Mouse (Mus musculus) CD4-positive, CD25-positive, alpha-beta regulatory T cell, adult 9 weeks (primary cell): Measurements from ENCODE around the gene Dynlt1b. TPM values are rescaled to one million over a fixed set of nuclear protein-coding genes. Genes with fewer than 3 reads are reported as not detected.

Experiments
- polyA plus RNA-seq: library from polyadenylated mRNA; unstranded; fragments of 100-300 nt; shearing (Covaris generic); gene quantifications from one replicate; pipeline ENCODE4 v1.2.1, GENCODE M21; 2017

Gene Dynlt1b
- polyA plus RNA-seq = 161 TPM

DNA sequence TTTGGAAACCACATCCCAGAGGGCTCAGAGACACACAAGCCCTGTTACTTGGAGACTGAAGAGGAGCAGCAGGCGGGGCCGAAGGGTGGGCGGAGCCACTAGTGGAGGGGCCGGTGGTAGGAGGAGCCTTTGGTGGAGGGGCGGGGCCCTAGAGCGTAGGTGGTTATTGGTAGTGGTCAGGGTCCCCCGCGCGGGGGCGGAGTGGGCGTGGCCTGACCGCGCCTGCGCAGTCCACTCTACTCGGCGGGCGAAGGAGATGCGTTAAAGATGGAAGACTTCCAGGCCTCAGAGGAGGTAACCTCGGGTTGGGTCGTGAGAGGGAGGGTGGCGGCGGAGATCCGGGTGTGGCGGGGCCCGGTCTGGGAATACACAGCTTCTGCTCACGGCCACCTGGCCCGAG lies at the start of gene Dynlt1b:
TSS of gene Dynlt1b (plus strand) at position 168 of the 400 bp plus-strand sequence.

Other genes starting within 250 kb of the Dynlt1b start
- 20.5 TPM for gene Tmem181a, start 173.3 kb upstream of the Dynlt1b start, polyA plus RNA-seq
- gene Dynlt1a, start 112.6 kb upstream of the Dynlt1b start, polyA plus RNA-seq = 14.0 TPM
- gene Dynlt1c, start 171.6 kb downstream of the Dynlt1b start, polyA plus RNA-seq = 50.6 TPM
- 76.0 TPM for gene Dynlt1f, start 225.8 kb downstream of the Dynlt1b start, polyA plus RNA-seq
- gene Sytl3, start 229.0 kb downstream of the Dynlt1b start, polyA plus RNA-seq = 3.9 TPM